Mouse (Mus musculus): ENCODE data around the gene D630045J12Rik. TPM values are rescaled to one million over a fixed set of nuclear protein-coding genes. Genes with fewer than 3 reads are reported as not detected.

The D630045J12Rik gene
- polyA plus RNA-seq, 1 experiment from 2014 or later: 2.4 TPM

DNA sequence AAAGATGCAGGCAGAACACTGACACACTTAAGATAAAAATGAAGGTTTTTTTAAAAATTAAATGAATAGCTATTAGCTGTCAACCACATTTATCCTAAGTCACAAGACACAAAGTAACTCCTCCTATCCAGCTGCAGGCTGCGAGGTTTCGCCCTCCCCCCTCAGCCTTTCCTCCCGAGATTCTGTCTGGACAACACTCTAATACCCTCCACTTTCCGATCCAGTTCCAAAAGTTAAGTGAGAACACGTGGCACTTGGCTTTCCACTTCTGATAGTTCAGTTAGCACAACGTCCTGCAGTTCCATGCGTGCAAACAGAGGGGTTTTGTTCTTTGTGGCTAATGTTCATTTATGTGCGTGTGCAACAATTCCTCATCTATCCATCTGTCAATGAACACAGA lies 69.0 kb downstream of the D630045J12Rik start:
- Histone ChIP-seq H3K9me3 (replicated peaks; ENCODE audit: control insufficient read depth, low read length) (no peaks in the 10 kb centered on the region), H3K4me1 (ENCODE audit: control insufficient read depth, insufficient read depth, low read length) (0 out of 2 replicates have a peak, but pooled peaks cover 4% of the 10 kb centered on the region), H3K27ac (ENCODE audit: low read length) (no peak overlapping the region), H3K4me2 (ENCODE audit: low read depth, low read length) (no peak overlapping the region), H3K4me3 (replicated peaks; ENCODE audit: low read length) (no peak overlapping the region), H3K9ac (ENCODE audit: low read length) (no peak overlapping the region), H3K36me3 (ENCODE audit: control insufficient read depth, insufficient read depth, low read length) (no peaks in the 10 kb centered on the region), H3K27me3 (ENCODE audit: control insufficient read depth, insufficient read depth, low read length) (no peaks in the 10 kb centered on the region)
- 64% methylated on average over 8 of the region's 8 CpGs for WGBS
- ATAC-seq (ENCODE audit: insufficient read depth, low FRiP score): no peak

DNA sequence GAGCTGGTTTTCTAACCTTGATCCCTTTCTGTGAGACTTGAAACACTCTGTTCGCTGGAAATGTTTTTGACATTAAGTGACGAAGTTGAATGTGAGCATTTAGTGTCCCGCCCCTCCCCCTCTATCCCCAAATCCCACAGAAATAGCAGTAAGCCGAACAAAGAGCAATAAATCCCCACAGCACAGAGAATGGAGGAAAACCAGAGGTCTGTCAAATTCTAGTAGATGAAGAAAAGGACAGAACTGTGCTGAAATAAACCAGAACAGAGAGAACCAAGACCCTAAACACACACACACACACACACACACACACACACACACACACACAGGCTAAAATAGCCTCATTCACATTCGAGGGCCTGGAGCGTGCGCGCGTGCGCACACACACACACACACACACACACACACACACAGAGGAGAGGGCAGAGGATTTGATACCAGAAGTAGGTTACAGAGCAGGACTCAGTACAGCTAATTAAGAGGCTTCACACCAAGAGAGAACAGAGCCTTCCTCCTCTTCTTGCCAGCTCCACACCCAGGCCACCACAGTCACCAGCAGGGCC lies 72.0 kb downstream of the D630045J12Rik start:
- peak; percentile 61; the same call in 1 of the 2 replicates for ATAC-seq (ENCODE audit: insufficient read depth, low FRiP score)
- no peak overlapping the region for H3K4me3 ChIP-seq (replicated peaks; ENCODE audit: low read length)
- WGBS: 43% methylated on average over 5 of the region's 10 CpGs

DNA sequence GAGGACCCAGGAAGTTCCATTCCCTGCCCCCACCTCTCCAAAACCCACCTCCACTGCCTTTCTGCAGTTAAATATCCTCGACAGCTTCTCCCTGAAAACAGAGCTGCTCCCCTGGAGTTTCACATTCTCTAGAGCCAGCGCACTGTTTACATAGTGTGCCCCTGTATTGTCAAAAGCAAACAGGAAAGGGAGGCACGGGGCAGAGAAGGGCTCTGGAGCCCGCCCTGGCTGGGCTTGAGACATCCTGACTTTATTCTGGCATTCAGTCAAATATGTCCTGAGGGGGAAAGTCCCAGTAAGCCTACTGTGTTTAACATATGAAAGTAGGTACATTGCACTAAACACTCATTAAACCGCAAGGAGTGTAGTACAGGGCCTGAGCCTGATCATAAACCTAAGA lies 73.1 kb downstream of the D630045J12Rik start:
- Histone ChIP-seq H3K9ac (ENCODE audit: low read length) (no peak overlapping the region), H3K27ac (ENCODE audit: low read length) (peak overlapping the region; percentile 51; the same call in 1 of the 2 replicates), H3K4me2 (ENCODE audit: low read depth, low read length) (no peak overlapping the region), H3K4me1 (ENCODE audit: control insufficient read depth, insufficient read depth, low read length) (0 out of 2 replicates have a peak, but pooled peaks cover 4% of the 10 kb centered on the region), H3K27me3 (ENCODE audit: control insufficient read depth, insufficient read depth, low read length) (no peaks in the 10 kb centered on the region), H3K36me3 (ENCODE audit: control insufficient read depth, insufficient read depth, low read length) (no peaks in the 10 kb centered on the region), H3K9me3 (replicated peaks; ENCODE audit: control insufficient read depth, low read length) (no peaks in the 10 kb centered on the region), H3K4me3 (replicated peaks; ENCODE audit: low read length) (no peak overlapping the region)
- ATAC-seq (ENCODE audit: insufficient read depth, low FRiP score): peak; percentile 74
- 42% methylated on average over 5 of the region's 5 CpGs for WGBS

More for the DNA sequence above, 72.0 kb downstream of the D630045J12Rik start:
- Histone ChIP-seq H3K36me3 (ENCODE audit: control insufficient read depth, insufficient read depth, low read length) (no peaks in the 10 kb centered on the region), H3K4me2 (ENCODE audit: low read depth, low read length) (no peak overlapping the region), H3K27ac (ENCODE audit: low read length) (peak overlapping the region; percentile 56), H3K27me3 (ENCODE audit: control insufficient read depth, insufficient read depth, low read length) (no peaks in the 10 kb centered on the region), H3K4me1 (ENCODE audit: control insufficient read depth, insufficient read depth, low read length) (0 out of 2 replicates have a peak, but pooled peaks cover 4% of the 10 kb centered on the region), H3K9ac (ENCODE audit: low read length) (no peak overlapping the region), H3K9me3 (replicated peaks; ENCODE audit: control insufficient read depth, low read length) (no peaks in the 10 kb centered on the region)

DNA sequence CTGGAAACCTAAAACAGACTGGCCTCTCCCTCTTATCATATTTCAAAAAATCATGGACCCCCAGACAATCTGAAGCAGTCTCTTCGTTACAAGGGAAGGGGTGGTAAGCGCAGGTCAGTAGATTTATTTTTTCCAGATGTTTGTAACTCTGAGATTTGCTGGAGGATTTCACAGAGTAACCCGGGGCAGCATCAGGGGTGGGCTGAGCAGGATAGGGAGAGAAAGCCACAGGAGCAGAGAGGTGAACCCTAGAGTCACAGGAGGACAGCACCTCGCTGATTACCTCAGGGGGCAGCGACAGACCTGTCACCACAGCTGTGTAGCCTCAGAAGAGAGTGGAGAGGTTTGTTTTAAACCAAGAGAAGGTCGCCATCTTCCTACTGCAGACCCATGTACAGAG lies 88.4 kb downstream of the D630045J12Rik start:
- Histone ChIP-seq H3K27ac (ENCODE audit: low read length) (no peak overlapping the region), H3K4me1 (ENCODE audit: control insufficient read depth, insufficient read depth, low read length) (no peaks in the 10 kb centered on the region), H3K27me3 (ENCODE audit: control insufficient read depth, insufficient read depth, low read length) (no peaks in the 10 kb centered on the region), H3K4me2 (ENCODE audit: low read depth, low read length) (no peak overlapping the region), H3K9me3 (replicated peaks; ENCODE audit: control insufficient read depth, low read length) (no peaks in the 10 kb centered on the region), H3K4me3 (replicated peaks; ENCODE audit: low read length) (no peak overlapping the region), H3K9ac (ENCODE audit: low read length) (no peak overlapping the region), H3K36me3 (ENCODE audit: control insufficient read depth, insufficient read depth, low read length) (0 out of 2 replicates have a peak, but pooled peaks cover 2% of the 10 kb centered on the region)
- 55% methylated on average over 6 of the region's 6 CpGs for WGBS
- no peak for ATAC-seq (ENCODE audit: insufficient read depth, low FRiP score)

DNA sequence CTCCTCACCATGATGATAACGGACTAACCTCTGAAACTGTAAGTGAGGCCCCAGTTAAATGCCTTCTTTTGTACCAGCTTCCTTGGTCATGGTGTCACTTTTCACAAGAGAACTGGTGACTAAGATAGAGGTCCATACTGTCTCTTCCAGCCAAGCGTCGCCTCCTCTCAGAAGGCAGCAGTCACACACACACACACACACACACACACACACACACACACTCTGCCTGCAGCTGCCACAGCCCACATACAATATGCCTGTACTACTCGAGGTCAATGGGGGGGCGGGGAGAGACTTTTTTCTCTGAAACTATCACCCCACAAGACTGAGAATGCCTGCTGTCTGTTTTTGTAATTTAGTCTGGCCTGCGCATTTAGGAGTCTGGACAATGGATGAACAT lies 89.1 kb downstream of the D630045J12Rik start:
- H3K9ac ChIP-seq (ENCODE audit: low read length): no peak overlapping the region
- no peaks in the 10 kb centered on the region for H3K4me1 ChIP-seq (ENCODE audit: control insufficient read depth, insufficient read depth, low read length)
- no peak overlapping the region for H3K4me2 ChIP-seq (ENCODE audit: low read depth, low read length)
- WGBS: 83% methylated on average over 6 of the region's 6 CpGs
- no peaks in the 10 kb centered on the region for H3K36me3 ChIP-seq (ENCODE audit: control insufficient read depth, insufficient read depth, low read length)
- no peaks in the 10 kb centered on the region for H3K9me3 ChIP-seq (replicated peaks; ENCODE audit: control insufficient read depth, low read length)
- no peak overlapping the region for H3K4me3 ChIP-seq (replicated peaks; ENCODE audit: low read length)
- no peak overlapping the region for H3K27ac ChIP-seq (ENCODE audit: low read length)
- no peak for ATAC-seq (ENCODE audit: insufficient read depth, low FRiP score)
- H3K27me3 ChIP-seq (ENCODE audit: control insufficient read depth, insufficient read depth, low read length): no peaks in the 10 kb centered on the region

DNA sequence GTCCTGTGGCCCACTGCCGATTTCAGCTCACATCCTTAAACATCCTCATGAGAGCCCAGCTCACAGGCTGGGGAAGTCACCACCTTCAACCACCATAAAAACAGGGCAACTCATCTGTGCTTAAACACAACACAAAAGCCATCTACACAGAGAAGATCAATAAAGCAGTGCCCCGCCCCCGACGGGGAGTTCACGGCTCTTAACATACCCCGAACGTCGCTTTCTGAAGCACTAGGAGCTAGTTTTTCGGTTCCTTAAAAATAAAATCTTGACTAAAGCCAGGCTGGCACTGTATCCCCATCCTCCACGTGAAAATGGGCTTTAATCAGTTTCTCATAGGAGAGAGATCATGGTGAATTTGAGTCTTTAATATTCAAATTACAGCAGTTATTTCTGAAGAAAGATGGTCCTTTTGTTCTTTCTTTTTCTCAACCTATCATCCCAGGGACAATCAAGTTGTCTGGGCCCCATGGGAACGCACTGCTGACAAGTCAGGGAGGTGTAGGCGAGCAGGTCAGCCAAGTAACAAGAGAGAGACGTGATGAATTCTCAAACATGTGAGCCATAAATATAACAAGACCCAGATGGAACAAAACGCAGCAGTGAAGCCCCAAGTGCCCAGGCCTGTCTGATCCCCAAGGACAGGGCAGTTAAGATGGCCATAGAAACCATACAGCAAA lies 90.8 kb downstream of the D630045J12Rik start:
- no peak overlapping the region for H3K27ac ChIP-seq (ENCODE audit: low read length)
- ATAC-seq (ENCODE audit: insufficient read depth, low FRiP score): no peak
- no peak overlapping the region for H3K9ac ChIP-seq (ENCODE audit: low read length)
- 59% methylated on average over 14 of the region's 14 CpGs for WGBS
- H3K4me3 ChIP-seq (replicated peaks; ENCODE audit: low read length): no peak overlapping the region
- no peaks in the 10 kb centered on the region for H3K36me3 ChIP-seq (ENCODE audit: control insufficient read depth, insufficient read depth, low read length)
- H3K4me2 ChIP-seq (ENCODE audit: low read depth, low read length): no peak overlapping the region
- H3K4me1 ChIP-seq (ENCODE audit: control insufficient read depth, insufficient read depth, low read length): no peaks in the 10 kb centered on the region
- no peaks in the 10 kb centered on the region for H3K9me3 ChIP-seq (replicated peaks; ENCODE audit: control insufficient read depth, low read length)
- H3K27me3 ChIP-seq (ENCODE audit: control insufficient read depth, insufficient read depth, low read length): no peaks in the 10 kb centered on the region

DNA sequence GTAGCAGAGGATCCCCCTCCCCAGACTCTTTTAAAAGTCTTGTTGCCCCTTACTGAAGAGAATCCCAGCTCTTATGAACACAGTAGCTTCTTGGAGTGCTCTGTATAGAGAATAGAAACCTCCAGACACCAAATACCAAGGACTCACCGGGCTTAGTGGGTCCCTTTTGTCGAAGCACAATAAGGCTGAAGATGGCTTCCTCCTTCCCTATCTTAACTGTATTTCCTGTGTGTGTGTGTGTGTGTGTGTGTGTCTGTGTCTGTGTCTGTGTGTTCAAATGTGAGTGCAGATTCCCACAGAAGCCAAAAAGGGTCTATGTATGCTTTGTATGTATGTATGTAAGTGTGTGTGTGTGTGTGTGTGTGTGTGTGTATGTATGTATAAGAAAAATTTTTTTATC lies 93.3 kb downstream of the D630045J12Rik start:
- Histone ChIP-seq H3K4me3 (replicated peaks; ENCODE audit: low read length) (no peak overlapping the region), H3K4me2 (ENCODE audit: low read depth, low read length) (no peak overlapping the region), H3K36me3 (ENCODE audit: control insufficient read depth, insufficient read depth, low read length) (no peaks in the 10 kb centered on the region), H3K4me1 (ENCODE audit: control insufficient read depth, insufficient read depth, low read length) (no peaks in the 10 kb centered on the region), H3K27me3 (ENCODE audit: control insufficient read depth, insufficient read depth, low read length) (no peaks in the 10 kb centered on the region), H3K9me3 (replicated peaks; ENCODE audit: control insufficient read depth, low read length) (no peaks in the 10 kb centered on the region), H3K27ac (ENCODE audit: low read length) (no peak overlapping the region), H3K9ac (ENCODE audit: low read length) (no peak overlapping the region)
- 86% methylated on average over 2 of the region's 2 CpGs for WGBS
- no peak for ATAC-seq (ENCODE audit: insufficient read depth, low FRiP score)

DNA sequence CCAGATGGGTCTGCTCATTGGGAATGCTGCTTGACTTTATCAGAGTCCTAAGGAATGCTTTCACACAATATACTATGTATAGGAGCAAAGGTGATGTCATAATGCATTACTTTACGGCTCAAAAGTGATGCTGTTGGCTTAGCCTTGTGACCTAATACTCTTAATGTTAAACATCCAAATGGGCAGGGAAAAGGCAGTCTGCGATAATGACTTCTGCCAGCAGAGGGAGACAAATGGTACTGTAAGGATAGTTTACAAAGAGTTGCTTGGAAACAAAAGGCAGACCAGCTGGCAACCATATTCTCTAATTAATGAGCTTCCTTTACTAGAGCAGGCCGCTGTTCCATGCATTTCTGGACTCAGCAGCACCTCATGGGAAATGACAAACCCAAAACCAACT lies 93.7 kb downstream of the D630045J12Rik start:
- H3K4me2 ChIP-seq (ENCODE audit: low read depth, low read length): no peak overlapping the region
- 8% methylated on average over 3 of the region's 3 CpGs for WGBS
- H3K9me3 ChIP-seq (replicated peaks; ENCODE audit: control insufficient read depth, low read length): no peaks in the 10 kb centered on the region
- no peak overlapping the region for H3K27ac ChIP-seq (ENCODE audit: low read length)
- H3K4me1 ChIP-seq (ENCODE audit: control insufficient read depth, insufficient read depth, low read length): no peaks in the 10 kb centered on the region
- ATAC-seq (ENCODE audit: insufficient read depth, low FRiP score): peak; percentile 64; the same call in 1 of the 2 replicates
- no peak overlapping the region for H3K4me3 ChIP-seq (replicated peaks; ENCODE audit: low read length)
- H3K9ac ChIP-seq (ENCODE audit: low read length): no peak overlapping the region
- H3K27me3 ChIP-seq (ENCODE audit: control insufficient read depth, insufficient read depth, low read length): no peaks in the 10 kb centered on the region
- H3K36me3 ChIP-seq (ENCODE audit: control insufficient read depth, insufficient read depth, low read length): no peaks in the 10 kb centered on the region

DNA sequence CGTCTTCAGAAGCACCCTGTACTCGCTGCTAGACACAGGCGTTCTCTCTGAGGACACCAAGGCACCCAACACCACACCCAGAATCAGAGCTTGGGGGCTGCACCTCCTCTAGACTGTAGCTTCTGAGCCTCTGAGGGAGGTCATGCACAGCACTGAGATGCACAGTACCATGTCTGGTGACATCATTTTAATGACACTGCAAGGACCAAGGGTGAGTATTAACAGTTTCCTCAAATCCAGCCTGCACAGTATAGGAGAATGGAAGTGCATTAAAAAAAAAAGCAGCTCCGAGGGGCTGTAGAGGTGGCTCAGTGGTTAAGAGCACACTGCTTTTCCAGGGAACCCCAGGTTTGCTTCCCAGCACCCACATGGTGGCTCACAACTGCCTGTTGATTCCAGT lies 94.2 kb downstream of the D630045J12Rik start:
- Histone ChIP-seq H3K4me1 (ENCODE audit: control insufficient read depth, insufficient read depth, low read length) (no peaks in the 10 kb centered on the region), H3K27me3 (ENCODE audit: control insufficient read depth, insufficient read depth, low read length) (no peaks in the 10 kb centered on the region), H3K4me2 (ENCODE audit: low read depth, low read length) (no peak overlapping the region), H3K27ac (ENCODE audit: low read length) (no peak overlapping the region), H3K4me3 (replicated peaks; ENCODE audit: low read length) (no peak overlapping the region), H3K9ac (ENCODE audit: low read length) (no peak overlapping the region), H3K9me3 (replicated peaks; ENCODE audit: control insufficient read depth, low read length) (no peaks in the 10 kb centered on the region), H3K36me3 (ENCODE audit: control insufficient read depth, insufficient read depth, low read length) (no peaks in the 10 kb centered on the region)
- ATAC-seq (ENCODE audit: insufficient read depth, low FRiP score): no peak
- WGBS: 88% methylated on average over 4 of the region's 4 CpGs
